Mouse (Mus musculus): ENCODE results near the gene Ptprj. TPM values are rescaled to one million over a fixed set of nuclear protein-coding genes. Genes with fewer than 3 reads are reported as not detected.

The Ptprj gene
- polyA plus RNA-seq, 1 experiment, result not detected

GRCm38 (mm10) chr2:90558361-90558760, 22.1 kb downstream of the Ptprj start:
- TF ChIP-seq POLR2A (IDR thresholded peaks at IDR 0.05; ENCODE audit: insufficient read depth, low read depth, low read length) (no peak), CTCF (IDR thresholded peaks at IDR 0.05; ENCODE audit: insufficient read depth, low read depth, low read length) (no peak)
- 90% methylated on average over 11 of the region's 11 CpGs for WGBS
- no peak overlapping the region for H3K27ac ChIP-seq (ENCODE audit: insufficient read depth, low read depth, low read length)
- H3K4me1 ChIP-seq (ENCODE audit: control insufficient read depth, insufficient read depth, low read length), result peaks cover 18% of the 10 kb centered on the region
- no peak overlapping the region for H3K4me3 ChIP-seq (ENCODE audit: insufficient read depth, low read depth, low read length)

GRCm38 (mm10) chr2:90557913-90558312, 22.5 kb downstream of the Ptprj start:
- TF ChIP-seq POLR2A (IDR thresholded peaks at IDR 0.05; ENCODE audit: insufficient read depth, low read depth, low read length), result no peak
- no peak for TF ChIP-seq CTCF (IDR thresholded peaks at IDR 0.05; ENCODE audit: insufficient read depth, low read depth, low read length)
- Histone ChIP-seq H3K4me3 (ENCODE audit: insufficient read depth, low read depth, low read length) (no peak overlapping the region), H3K4me1 (ENCODE audit: control insufficient read depth, insufficient read depth, low read length) (peaks cover 18% of the 10 kb centered on the region), H3K27ac (ENCODE audit: insufficient read depth, low read depth, low read length) (no peak overlapping the region)
- 86% methylated on average over 3 of the region's 3 CpGs for WGBS

- H3K27ac ChIP-seq (ENCODE audit: insufficient read depth, low read depth, low read length), result no peak overlapping the region
- WGBS, result 76% methylated on average over 5 of the region's 5 CpGs
- H3K4me3 ChIP-seq (ENCODE audit: insufficient read depth, low read depth, low read length), result no peak overlapping the region
- TF ChIP-seq CTCF (IDR thresholded peaks at IDR 0.05; ENCODE audit: insufficient read depth, low read depth, low read length) (no peak), POLR2A (IDR thresholded peaks at IDR 0.05; ENCODE audit: insufficient read depth, low read depth, low read length) (no peak)
- H3K4me1 ChIP-seq (ENCODE audit: control insufficient read depth, insufficient read depth, low read length), result peaks cover 15% of the 10 kb centered on the region
Measured at GRCm38 (mm10) chr2:90555744-90556143, 24.7 kb downstream of the Ptprj start.

GRCm38 (mm10) chr2:90554806-90555205, 25.6 kb downstream of the Ptprj start:
- Histone ChIP-seq H3K4me1 (ENCODE audit: control insufficient read depth, insufficient read depth, low read length) (peaks cover 11% of the 10 kb centered on the region), H3K4me3 (ENCODE audit: insufficient read depth, low read depth, low read length) (no peak overlapping the region), H3K27ac (ENCODE audit: insufficient read depth, low read depth, low read length) (no peak overlapping the region)
- TF ChIP-seq POLR2A (IDR thresholded peaks at IDR 0.05; ENCODE audit: insufficient read depth, low read depth, low read length) (no peak), CTCF (IDR thresholded peaks at IDR 0.05; ENCODE audit: insufficient read depth, low read depth, low read length) (no peak)
- 89% methylated on average over 4 of the region's 4 CpGs for WGBS

- no peak for TF ChIP-seq POLR2A (IDR thresholded peaks at IDR 0.05; ENCODE audit: insufficient read depth, low read depth, low read length)
- no peak for TF ChIP-seq CTCF (IDR thresholded peaks at IDR 0.05; ENCODE audit: insufficient read depth, low read depth, low read length)
- peaks cover 12% of the 10 kb centered on the region for H3K4me1 ChIP-seq (ENCODE audit: control insufficient read depth, insufficient read depth, low read length)
- H3K4me3 ChIP-seq (ENCODE audit: insufficient read depth, low read depth, low read length), result no peak overlapping the region
- H3K27ac ChIP-seq (ENCODE audit: insufficient read depth, low read depth, low read length), result no peak overlapping the region
- WGBS, result 91% methylated on average over 4 of the region's 4 CpGs
Measured at GRCm38 (mm10) chr2:90553861-90554260, 26.6 kb downstream of the Ptprj start.

- H3K27ac ChIP-seq (ENCODE audit: insufficient read depth, low read depth, low read length), result no peak overlapping the region
Measured at GRCm38 (mm10) chr2:90550656-90551055, 29.8 kb downstream of the Ptprj start.

GRCm38 (mm10) chr2:90548541-90548940, 31.9 kb downstream of the Ptprj start:
- H3K4me1 ChIP-seq (ENCODE audit: control insufficient read depth, insufficient read depth, low read length), result peaks cover 19% of the 10 kb centered on the region
- WGBS, result 73% methylated on average over 5 of the region's 5 CpGs
- H3K4me3 ChIP-seq (ENCODE audit: insufficient read depth, low read depth, low read length), result no peak overlapping the region
- H3K27ac ChIP-seq (ENCODE audit: insufficient read depth, low read depth, low read length), result no peak overlapping the region
- TF ChIP-seq POLR2A (IDR thresholded peaks at IDR 0.05; ENCODE audit: insufficient read depth, low read depth, low read length) (no peak), CTCF (IDR thresholded peaks at IDR 0.05; ENCODE audit: insufficient read depth, low read depth, low read length) (no peak)

More at GRCm38 (mm10) chr2:90550656-90551055, 29.8 kb downstream of the Ptprj start:
- H3K4me3 ChIP-seq (ENCODE audit: insufficient read depth, low read depth, low read length), result no peak overlapping the region
- TF ChIP-seq POLR2A (IDR thresholded peaks at IDR 0.05; ENCODE audit: insufficient read depth, low read depth, low read length), result no peak
- TF ChIP-seq CTCF (IDR thresholded peaks at IDR 0.05; ENCODE audit: insufficient read depth, low read depth, low read length), result no peak
- 96% methylated on average over 6 of the region's 6 CpGs for WGBS
- peaks cover 16% of the 10 kb centered on the region for H3K4me1 ChIP-seq (ENCODE audit: control insufficient read depth, insufficient read depth, low read length)

- TF ChIP-seq CTCF (IDR thresholded peaks at IDR 0.05; ENCODE audit: insufficient read depth, low read depth, low read length) (no peak), POLR2A (IDR thresholded peaks at IDR 0.05; ENCODE audit: insufficient read depth, low read depth, low read length) (no peak)
- Histone ChIP-seq H3K27ac (ENCODE audit: insufficient read depth, low read depth, low read length) (no peak overlapping the region), H3K4me1 (ENCODE audit: control insufficient read depth, insufficient read depth, low read length) (peaks cover 24% of the 10 kb centered on the region), H3K4me3 (ENCODE audit: insufficient read depth, low read depth, low read length) (no peak overlapping the region)
- 92% methylated on average over 5 of the region's 5 CpGs for WGBS
Measured at GRCm38 (mm10) chr2:90547144-90547609, 33.3 kb downstream of the Ptprj start.

GRCm38 (mm10) chr2:90545261-90545660, 35.2 kb downstream of the Ptprj start:
- peak overlapping the region; percentile 33; the same call in 1 of the 2 replicates for H3K27ac ChIP-seq (ENCODE audit: insufficient read depth, low read depth, low read length)
- no peak overlapping the region for H3K4me3 ChIP-seq (ENCODE audit: insufficient read depth, low read depth, low read length)
- no peak for TF ChIP-seq POLR2A (IDR thresholded peaks at IDR 0.05; ENCODE audit: insufficient read depth, low read depth, low read length)
- TF ChIP-seq CTCF (IDR thresholded peaks at IDR 0.05; ENCODE audit: insufficient read depth, low read depth, low read length), result no peak
- H3K4me1 ChIP-seq (ENCODE audit: control insufficient read depth, insufficient read depth, low read length), result peaks cover 18% of the 10 kb centered on the region
- 26% methylated on average over 5 of the region's 5 CpGs for WGBS

- TF ChIP-seq CTCF (IDR thresholded peaks at IDR 0.05; ENCODE audit: insufficient read depth, low read depth, low read length) (no peak), POLR2A (IDR thresholded peaks at IDR 0.05; ENCODE audit: insufficient read depth, low read depth, low read length) (no peak)
- H3K4me1 ChIP-seq (ENCODE audit: control insufficient read depth, insufficient read depth, low read length), result peaks cover 17% of the 10 kb centered on the region
- H3K27ac ChIP-seq (ENCODE audit: insufficient read depth, low read depth, low read length), result no peak overlapping the region
- no peak overlapping the region for H3K4me3 ChIP-seq (ENCODE audit: insufficient read depth, low read depth, low read length)
- WGBS, result 99% methylated on average over 3 of the region's 3 CpGs
Measured at GRCm38 (mm10) chr2:90543989-90544388, 36.5 kb downstream of the Ptprj start.

Measured in olfactory bulb, adult 2 months (tissue).